Mouse (Mus musculus) layer of hippocampus, adult 9-10 months (tissue): ENCODE measurements around the gene Smim20.

ENCODE experiments used
- DNase-seq: peaks from one replicate; pipeline ENCODE4 v3.0.0; 2022; ENCODE audit warnings: low spot score

Gene Smim20

GRCm38 (mm10) chr5:53266931-53267853, at the start of gene Smim20:
Gene Smim20, plus strand, starts transcription at chr5:53267083.
- DNase-seq = no peak

- no peak for DNase-seq
Measured at GRCm38 (mm10) chr5:53225434-53225833, 41.4 kb upstream of the Smim20 start.

- no peak for DNase-seq
Measured at GRCm38 (mm10) chr5:53230560-53230959, 36.3 kb upstream of the Smim20 start.

- no peak for DNase-seq
Measured at GRCm38 (mm10) chr5:53235551-53235950, 31.3 kb upstream of the Smim20 start.

GRCm38 (mm10) chr5:53236136-53236535, 30.7 kb upstream of the Smim20 start:
- no peak for DNase-seq

- no peak for DNase-seq
Measured at GRCm38 (mm10) chr5:53236749-53237148, 30.1 kb upstream of the Smim20 start.

GRCm38 (mm10) chr5:53238761-53239160, 28.1 kb upstream of the Smim20 start:
- DNase-seq = no peak

- no peak for DNase-seq
Measured at GRCm38 (mm10) chr5:53239189-53239588, 27.7 kb upstream of the Smim20 start.

GRCm38 (mm10) chr5:53239831-53240440, 26.9 kb upstream of the Smim20 start:
- no peak for DNase-seq

GRCm38 (mm10) chr5:53241109-53241508, 25.8 kb upstream of the Smim20 start:
- no peak for DNase-seq

- DNase-seq = no peak
Measured at GRCm38 (mm10) chr5:53241963-53242362, 24.9 kb upstream of the Smim20 start.

- DNase-seq = no peak
Measured at GRCm38 (mm10) chr5:53242865-53243499, 23.9 kb upstream of the Smim20 start.

GRCm38 (mm10) chr5:53243933-53244332, 22.9 kb upstream of the Smim20 start:
- DNase-seq = no peak

- DNase-seq = no peak
Measured at GRCm38 (mm10) chr5:53248499-53248898, 18.4 kb upstream of the Smim20 start.

GRCm38 (mm10) chr5:53249431-53250061, 17.3 kb upstream of the Smim20 start:
- no peak for DNase-seq

- DNase-seq = no peak
Measured at GRCm38 (mm10) chr5:53254154-53254553, 12.7 kb upstream of the Smim20 start.

GRCm38 (mm10) chr5:53254821-53255220, 12.1 kb upstream of the Smim20 start:
- DNase-seq = no peak

- no peak for DNase-seq
Measured at GRCm38 (mm10) chr5:53258038-53258786, 8.7 kb upstream of the Smim20 start.

- DNase-seq = no peak
Measured at GRCm38 (mm10) chr5:53259894-53260293, 7.0 kb upstream of the Smim20 start.

GRCm38 (mm10) chr5:53261999-53262398, 4.9 kb upstream of the Smim20 start:
- no peak for DNase-seq

- DNase-seq = no peak
Measured at GRCm38 (mm10) chr5:53264061-53264460, 2.8 kb upstream of the Smim20 start.

GRCm38 (mm10) chr5:53265740-53266139, 1.1 kb upstream of the Smim20 start:
- DNase-seq = no peak
